Mouse (Mus musculus): Measurements from ENCODE around the gene Acadl. TPM values are rescaled to one million over a fixed set of nuclear protein-coding genes. Genes with fewer than 3 reads are reported as not detected.

Acadl gene
- polyA plus RNA-seq, 1 experiment from 2014 or later, result 31.7 TPM

- Histone ChIP-seq H3K4me2 (no peak overlapping the region), H3K27me3 (no peaks in the 10 kb centered on the region), H3K27ac (no peak overlapping the region), H3K9me3 (replicated peaks) (no peaks in the 10 kb centered on the region), H3K4me3 (no peak overlapping the region), H3K36me3 (ENCODE audit: poor library complexity, severe bottlenecking) (no peaks in the 10 kb centered on the region), H3K9ac (no peak overlapping the region), H3K4me1 (no peaks in the 10 kb centered on the region)
- no peak for ATAC-seq
- 71% methylated on average over 7 of the region's 7 CpGs for WGBS
Measured at GRCm38 (mm10) chr1:66871591-66871990, 8.5 kb upstream of the Acadl start.

- H3K27me3 ChIP-seq, result no peaks in the 10 kb centered on the region; the same call in 1 of the 2 replicates
- H3K4me3 ChIP-seq, result no peak overlapping the region
- H3K9me3 ChIP-seq (replicated peaks), result no peaks in the 10 kb centered on the region
- H3K4me1 ChIP-seq, result peaks cover 19% of the 10 kb centered on the region
- no peak for ATAC-seq
- no peak overlapping the region for H3K9ac ChIP-seq
- H3K36me3 ChIP-seq (ENCODE audit: poor library complexity, severe bottlenecking), result no peaks in the 10 kb centered on the region
- WGBS, result 80% methylated on average over 4 of the region's 4 CpGs
- no peak overlapping the region for H3K27ac ChIP-seq
- no peak overlapping the region for H3K4me2 ChIP-seq
Measured at GRCm38 (mm10) chr1:66865633-66866032, 2.6 kb upstream of the Acadl start.

GRCm38 (mm10) chr1:66863741-66864495 lies 841 bp upstream of the Acadl start:
- H3K36me3 ChIP-seq (ENCODE audit: poor library complexity, severe bottlenecking), result no peaks in the 10 kb centered on the region
- H3K4me2 ChIP-seq, result peak overlapping the region; percentile 85
- H3K27ac ChIP-seq, result no peak overlapping the region
- H3K4me3 ChIP-seq, result peak overlapping the region; percentile 74
- 22% methylated on average over 9 of the region's 9 CpGs for WGBS
- no peaks in the 10 kb centered on the region; the same call in 1 of the 2 replicates for H3K27me3 ChIP-seq
- ATAC-seq, result no peak
- H3K4me1 ChIP-seq, result peaks cover 19% of the 10 kb centered on the region
- H3K9ac ChIP-seq, result no peak overlapping the region
- no peaks in the 10 kb centered on the region for H3K9me3 ChIP-seq (replicated peaks)

- H3K27me3 ChIP-seq, result no peaks in the 10 kb centered on the region; the same call in 1 of the 2 replicates
- H3K4me1 ChIP-seq, result peaks cover 19% of the 10 kb centered on the region
- H3K27ac ChIP-seq, result no peak overlapping the region
- no peaks in the 10 kb centered on the region for H3K9me3 ChIP-seq (replicated peaks)
- 9% methylated on average over 14 of the region's 14 CpGs for WGBS
- ATAC-seq, result peak; percentile 34; the same call in 1 of the 2 replicates
- peak overlapping the region; percentile 76; the same call in 1 of the 2 replicates for H3K9ac ChIP-seq
- H3K4me2 ChIP-seq, result peak overlapping the region; percentile 85
- peak overlapping the region; percentile 74 for H3K4me3 ChIP-seq
- no peaks in the 10 kb centered on the region for H3K36me3 ChIP-seq (ENCODE audit: poor library complexity, severe bottlenecking)
Measured at GRCm38 (mm10) chr1:66861764-66862672, 1.1 kb downstream of the Acadl start.

- peaks cover 5% of the 10 kb centered on the region; the same call in 1 of the 2 replicates for H3K9me3 ChIP-seq (replicated peaks)
- no peak overlapping the region for H3K4me2 ChIP-seq
- no peak overlapping the region for H3K9ac ChIP-seq
- ATAC-seq, result no peak
- WGBS, result 95% methylated on average over 4 of the region's 4 CpGs
- H3K27ac ChIP-seq, result no peak overlapping the region
- H3K36me3 ChIP-seq (ENCODE audit: poor library complexity, severe bottlenecking), result peaks cover 11% of the 10 kb centered on the region
- H3K4me1 ChIP-seq, result no peaks in the 10 kb centered on the region
- H3K4me3 ChIP-seq, result no peak overlapping the region
- H3K27me3 ChIP-seq, result no peaks in the 10 kb centered on the region
Measured at GRCm38 (mm10) chr1:66847506-66847905, 15.6 kb downstream of the Acadl start.

GRCm38 (mm10) chr1:66845690-66846318 lies 17.3 kb downstream of the Acadl start:
- WGBS, result 92% methylated on average over 5 of the region's 5 CpGs
- Histone ChIP-seq H3K4me1 (no peaks in the 10 kb centered on the region), H3K27me3 (no peaks in the 10 kb centered on the region), H3K4me3 (no peak overlapping the region), H3K9ac (no peak overlapping the region), H3K9me3 (replicated peaks) (peaks cover 5% of the 10 kb centered on the region; the same call in 1 of the 2 replicates), H3K27ac (no peak overlapping the region), H3K36me3 (ENCODE audit: poor library complexity, severe bottlenecking) (peaks cover 11% of the 10 kb centered on the region), H3K4me2 (no peak overlapping the region)
- ATAC-seq, result no peak

GRCm38 (mm10) chr1:66841938-66842337 lies 21.1 kb downstream of the Acadl start:
- H3K36me3 ChIP-seq (ENCODE audit: poor library complexity, severe bottlenecking), result no peaks in the 10 kb centered on the region
- H3K27me3 ChIP-seq, result no peaks in the 10 kb centered on the region
- H3K9ac ChIP-seq, result no peak overlapping the region
- WGBS, result 64% methylated on average over 10 of the region's 10 CpGs
- no peak; the same call in 1 of the 2 replicates for ATAC-seq
- H3K4me2 ChIP-seq, result no peak overlapping the region
- H3K4me3 ChIP-seq, result no peak overlapping the region
- no peaks in the 10 kb centered on the region for H3K9me3 ChIP-seq (replicated peaks)
- no peak overlapping the region for H3K27ac ChIP-seq
- no peaks in the 10 kb centered on the region for H3K4me1 ChIP-seq

GRCm38 (mm10) chr1:66841510-66841909 lies 21.6 kb downstream of the Acadl start:
- 82% methylated on average over 6 of the region's 6 CpGs for WGBS
- no peak for ATAC-seq
- H3K36me3 ChIP-seq (ENCODE audit: poor library complexity, severe bottlenecking), result no peaks in the 10 kb centered on the region

GRCm38 (mm10) chr1:66839755-66840438 lies 23.2 kb downstream of the Acadl start:
- no peaks in the 10 kb centered on the region for H3K9me3 ChIP-seq (replicated peaks)
- no peak for ATAC-seq
- WGBS, result 79% methylated on average over 7 of the region's 7 CpGs

More at GRCm38 (mm10) chr1:66841510-66841909, 21.6 kb downstream of the Acadl start:
- no peaks in the 10 kb centered on the region for H3K4me1 ChIP-seq
- H3K27me3 ChIP-seq, result no peaks in the 10 kb centered on the region
- no peak overlapping the region for H3K4me2 ChIP-seq
- H3K9ac ChIP-seq, result no peak overlapping the region
- no peak overlapping the region for H3K27ac ChIP-seq
- no peaks in the 10 kb centered on the region for H3K9me3 ChIP-seq (replicated peaks)
- no peak overlapping the region for H3K4me3 ChIP-seq

GRCm38 (mm10) chr1:66839135-66839534 lies 23.9 kb downstream of the Acadl start:
- WGBS, result 73% methylated on average over 1 of the region's 1 CpGs
- Histone ChIP-seq H3K27me3 (no peaks in the 10 kb centered on the region), H3K9me3 (replicated peaks) (no peaks in the 10 kb centered on the region), H3K4me3 (no peak overlapping the region), H3K27ac (no peak overlapping the region), H3K36me3 (ENCODE audit: poor library complexity, severe bottlenecking) (no peaks in the 10 kb centered on the region), H3K9ac (no peak overlapping the region), H3K4me2 (no peak overlapping the region), H3K4me1 (no peaks in the 10 kb centered on the region)
- no peak for ATAC-seq

More at GRCm38 (mm10) chr1:66839755-66840438, 23.2 kb downstream of the Acadl start:
- no peak overlapping the region for H3K4me2 ChIP-seq
- H3K36me3 ChIP-seq (ENCODE audit: poor library complexity, severe bottlenecking), result no peaks in the 10 kb centered on the region
- H3K27ac ChIP-seq, result no peak overlapping the region
- H3K4me1 ChIP-seq, result no peaks in the 10 kb centered on the region
- no peaks in the 10 kb centered on the region for H3K27me3 ChIP-seq
- no peak overlapping the region for H3K9ac ChIP-seq
- H3K4me3 ChIP-seq, result no peak overlapping the region

Data from forebrain, embryonic 13.5 days (tissue).